Mouse (Mus musculus) limb, embryonic 13.5 days (tissue): ENCODE measurements at regions not wholly inside any gene's neighbourhood (a gene's known extent, or its start where the extent isn't known, plus 50 kb on each side); places are given as distances from the start of the nearest gene placed in this dataset.

Experiments
- ATAC-seq: fragments of 200-750 bp; cut with Nextera tagmentation; 2 replicates; pipeline ENCODE4 v1.8.0; 2017; ENCODE audit warnings: low read depth, moderate number of reproducible peaks, moderate TSS enrichment; ENCODE audit not compliant: low FRiP score
- H3K27ac ChIP-seq: fragments of 300-500 bp; sonication (generic); 2 replicates; pipeline ENCODE4 v1.5.1; 2015; ENCODE audit warnings: inconsistent platforms, mild to moderate bottlenecking, moderate library complexity
- H3K27me3 ChIP-seq: fragments of 300-500 bp; sonication (generic); 2 replicates; pipeline ENCODE4 v1.6.1; 2015; ENCODE audit warnings: mild to moderate bottlenecking, inconsistent platforms
- H3K36me3 ChIP-seq: fragments of 300-500 bp; sonication (generic); 2 replicates; pipeline ENCODE4 v1.6.1; 2015; ENCODE audit warnings: inconsistent platforms, mild to moderate bottlenecking, moderate library complexity
- H3K4me1 ChIP-seq: fragments of 300-500 bp; sonication (generic); 2 replicates; pipeline ENCODE4 v1.6.1; 2015; ENCODE audit warnings: inconsistent platforms
- H3K4me2 ChIP-seq: fragments of 300-500 bp; sonication (generic); replicated peaks from 2 replicates; pipeline ENCODE4 v1.6.1; 2015; ENCODE audit warnings: inconsistent platforms, mild to moderate bottlenecking, moderate library complexity
- H3K4me3 ChIP-seq: fragments of 300-500 bp; sonication (generic); 2 replicates; pipeline ENCODE4 v1.5.1; 2015; ENCODE audit warnings: moderate library complexity, mild to moderate bottlenecking, inconsistent platforms
- H3K9ac ChIP-seq: fragments of 300-500 bp; sonication (generic); 2 replicates; pipeline ENCODE4 v1.6.1; 2015; ENCODE audit warnings: mild to moderate bottlenecking, inconsistent platforms
- H3K9me3 ChIP-seq: fragments of 300-500 bp; sonication (generic); 2 replicates; pipeline ENCODE4 v1.6.1; 2016; ENCODE audit warnings: inconsistent platforms
- WGBS: fragments of 180-500 bp; shearing (Covaris S2); methylation state at CpG from one replicate; pipeline ENCODE4 v1.1.7; 2015; 5-methylcytosine and 5-hydroxymethylcytosine counted together

- Histone ChIP-seq H3K27ac (no peak overlapping the region), H3K4me1 (peaks cover 2% of the 10 kb centered on the region; the same call in 1 of the 2 replicates), H3K36me3 (no peaks in the 10 kb centered on the region), H3K4me2 (no peak overlapping the region), H3K4me3 (no peak overlapping the region), H3K9ac (no peak overlapping the region), H3K27me3 (no peaks in the 10 kb centered on the region), H3K9me3 (no peaks in the 10 kb centered on the region)
- no peak for ATAC-seq
These were observed 697.9 kb downstream of the Hs3st4 start for GRCm38 (mm10) chr7:124680561-124680960.

GRCm38 (mm10) chr7:124681212-124681611, 698.5 kb downstream of the Hs3st4 start:
- no peaks in the 10 kb centered on the region for H3K9me3 ChIP-seq
- H3K36me3 ChIP-seq = no peaks in the 10 kb centered on the region
- H3K4me3 ChIP-seq = no peak overlapping the region
- ATAC-seq = no peak
- WGBS = 72% methylated on average over 10 of the region's 10 CpGs
- no peak overlapping the region for H3K27ac ChIP-seq
- H3K9ac ChIP-seq = no peak overlapping the region
- H3K4me2 ChIP-seq = no peak overlapping the region
- peaks cover 3% of the 10 kb centered on the region; the same call in 1 of the 2 replicates for H3K4me1 ChIP-seq
- no peaks in the 10 kb centered on the region for H3K27me3 ChIP-seq

GRCm38 (mm10) chr7:124681820-124682219, 699.2 kb downstream of the Hs3st4 start:
- Histone ChIP-seq H3K9me3 (no peaks in the 10 kb centered on the region), H3K4me2 (no peak overlapping the region), H3K4me3 (no peak overlapping the region), H3K9ac (no peak overlapping the region), H3K27me3 (no peaks in the 10 kb centered on the region), H3K27ac (no peak overlapping the region), H3K4me1 (peaks cover 3% of the 10 kb centered on the region; the same call in 1 of the 2 replicates), H3K36me3 (no peaks in the 10 kb centered on the region)
- 97% methylated on average over 2 of the region's 2 CpGs for WGBS
- no peak for ATAC-seq

- H3K27ac ChIP-seq = no peak overlapping the region
- peaks cover 3% of the 10 kb centered on the region; the same call in 1 of the 2 replicates for H3K4me1 ChIP-seq
- ATAC-seq = no peak
- no peak overlapping the region for H3K4me3 ChIP-seq
- no peaks in the 10 kb centered on the region for H3K9me3 ChIP-seq
- H3K4me2 ChIP-seq = no peak overlapping the region
- no peaks in the 10 kb centered on the region for H3K36me3 ChIP-seq
- no peak overlapping the region for H3K9ac ChIP-seq
- no peaks in the 10 kb centered on the region for H3K27me3 ChIP-seq
- WGBS = 44% methylated on average over 2 of the region's 2 CpGs
These were observed 702.8 kb downstream of the Hs3st4 start for GRCm38 (mm10) chr7:124685424-124685823.

- Histone ChIP-seq H3K4me3 (no peak overlapping the region), H3K9ac (no peak overlapping the region), H3K27ac (no peak overlapping the region), H3K36me3 (no peaks in the 10 kb centered on the region), H3K4me1 (peaks cover 11% of the 10 kb centered on the region), H3K9me3 (no peaks in the 10 kb centered on the region), H3K27me3 (no peaks in the 10 kb centered on the region; the same call in 1 of the 2 replicates), H3K4me2 (no peak overlapping the region)
- 31% methylated on average over 6 of the region's 6 CpGs for WGBS
- no peak for ATAC-seq
These were observed 721.6 kb downstream of the Hs3st4 start for GRCm38 (mm10) chr7:124704163-124704824.

GRCm38 (mm10) chr7:124707143-124707542, 724.5 kb downstream of the Hs3st4 start:
- WGBS = 37% methylated on average over 3 of the region's 3 CpGs
- no peak for ATAC-seq
- no peaks in the 10 kb centered on the region; the same call in 1 of the 2 replicates for H3K27me3 ChIP-seq
- no peaks in the 10 kb centered on the region for H3K36me3 ChIP-seq
- no peak overlapping the region for H3K9ac ChIP-seq
- peaks cover 14% of the 10 kb centered on the region for H3K4me1 ChIP-seq
- no peak overlapping the region for H3K4me3 ChIP-seq
- no peak overlapping the region for H3K27ac ChIP-seq
- no peak overlapping the region for H3K4me2 ChIP-seq
- no peaks in the 10 kb centered on the region for H3K9me3 ChIP-seq

GRCm38 (mm10) chr7:124708771-124709485, 726.3 kb downstream of the Hs3st4 start:
- Histone ChIP-seq H3K36me3 (no peaks in the 10 kb centered on the region), H3K4me3 (no peak overlapping the region), H3K9me3 (no peaks in the 10 kb centered on the region), H3K27ac (no peak overlapping the region), H3K27me3 (no peaks in the 10 kb centered on the region; the same call in 1 of the 2 replicates), H3K4me1 (peaks cover 14% of the 10 kb centered on the region), H3K9ac (no peak overlapping the region), H3K4me2 (no peak overlapping the region)
- ATAC-seq = peak; percentile 61
- 21% methylated on average over 11 of the region's 11 CpGs for WGBS

- Histone ChIP-seq H3K9ac (no peak overlapping the region), H3K4me3 (no peak overlapping the region), H3K27me3 (no peaks in the 10 kb centered on the region), H3K9me3 (no peaks in the 10 kb centered on the region), H3K27ac (no peak overlapping the region), H3K4me1 (no peaks in the 10 kb centered on the region), H3K4me2 (no peak overlapping the region), H3K36me3 (no peaks in the 10 kb centered on the region)
- 83% methylated on average over 1 of the region's 1 CpGs for WGBS
- no peak for ATAC-seq
These were observed 723.5 kb upstream of the Kdm8 start for GRCm38 (mm10) chr7:124720927-124721326.

- H3K4me1 ChIP-seq = no peaks in the 10 kb centered on the region
- ATAC-seq = no peak
- no peak overlapping the region for H3K9ac ChIP-seq
- 4% methylated on average over 2 of the region's 2 CpGs for whole genome bisulfite sequencing
- H3K36me3 ChIP-seq = no peaks in the 10 kb centered on the region
- no peaks in the 10 kb centered on the region for H3K27me3 ChIP-seq
- no peaks in the 10 kb centered on the region for H3K9me3 ChIP-seq
- H3K27ac ChIP-seq = no peak overlapping the region
- H3K4me2 ChIP-seq = no peak overlapping the region
- H3K4me3 ChIP-seq = no peak overlapping the region
These were observed 702.4 kb upstream of the Kdm8 start for GRCm38 (mm10) chr7:124742086-124742485.

- no peaks in the 10 kb centered on the region for H3K27me3 ChIP-seq
- no peaks in the 10 kb centered on the region for H3K9me3 ChIP-seq
- no peaks in the 10 kb centered on the region for H3K4me1 ChIP-seq
- ATAC-seq = no peak
- H3K9ac ChIP-seq = no peak overlapping the region
- H3K27ac ChIP-seq = no peak overlapping the region
- no peak overlapping the region for H3K4me2 ChIP-seq
- H3K36me3 ChIP-seq = no peaks in the 10 kb centered on the region
- no peak overlapping the region for H3K4me3 ChIP-seq
- WGBS = 74% methylated on average over 2 of the region's 2 CpGs
These were observed 698.2 kb upstream of the Kdm8 start for GRCm38 (mm10) chr7:124746321-124746720.

- Histone ChIP-seq H3K4me2 (no peak overlapping the region), H3K9me3 (no peaks in the 10 kb centered on the region), H3K4me3 (no peak overlapping the region), H3K27ac (no peak overlapping the region), H3K27me3 (no peaks in the 10 kb centered on the region), H3K36me3 (no peaks in the 10 kb centered on the region), H3K4me1 (no peaks in the 10 kb centered on the region), H3K9ac (no peak overlapping the region)
- ATAC-seq = no peak
- 79% methylated on average over 3 of the region's 3 CpGs for WGBS
These were observed 696.1 kb upstream of the Kdm8 start for GRCm38 (mm10) chr7:124748396-124748795.

- 94% methylated on average over 4 of the region's 4 CpGs for WGBS
- H3K4me3 ChIP-seq = no peak overlapping the region
- no peak for ATAC-seq
These were observed 685.4 kb upstream of the Kdm8 start for GRCm38 (mm10) chr7:124759084-124759483.

More at GRCm38 (mm10) chr7:124759084-124759483, 685.4 kb upstream of the Kdm8 start:
- Histone ChIP-seq H3K4me2 (no peak overlapping the region), H3K36me3 (no peaks in the 10 kb centered on the region), H3K27ac (no peak overlapping the region), H3K27me3 (no peaks in the 10 kb centered on the region), H3K9ac (no peak overlapping the region), H3K9me3 (no peaks in the 10 kb centered on the region), H3K4me1 (no peaks in the 10 kb centered on the region)
